Mouse (Mus musculus): ENCODE measurements around the gene Myo1e. TPM values are rescaled to one million over a fixed set of nuclear protein-coding genes. Genes with fewer than 3 reads are reported as not detected.

Myo1e gene
- polyA plus RNA-seq, 1 experiment from 2014 or later: 5.3 TPM

DNA sequence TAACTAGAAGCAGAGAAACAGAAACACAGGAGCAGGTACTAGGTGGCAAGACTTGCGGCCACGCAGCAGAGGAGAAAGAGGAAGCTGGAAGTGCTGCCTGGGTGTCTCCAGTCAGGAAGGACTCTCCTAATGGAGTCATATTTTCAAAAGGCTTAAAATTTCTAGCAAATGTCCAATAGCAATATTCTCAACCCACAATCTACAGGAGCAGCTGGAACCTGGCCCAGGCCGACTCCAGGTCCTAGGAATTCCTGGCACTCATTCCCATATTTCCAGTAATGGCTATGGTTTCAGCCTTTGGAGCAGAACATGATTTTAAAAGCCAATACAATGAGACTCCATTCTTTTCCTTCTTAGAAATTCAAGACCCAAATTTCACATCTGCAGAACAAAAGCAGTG is 182.4 kb downstream of the Myo1e start:
- Histone ChIP-seq H3K4me1 (peaks cover 5% of the 10 kb centered on the region; the same call in 1 of the 2 replicates), H3K9me3 (no peaks in the 10 kb centered on the region), H3K36me3 (replicated peaks) (no peaks in the 10 kb centered on the region), H3K4me2 (no peak overlapping the region), H3K4me3 (no peak overlapping the region), H3K27me3 (replicated peaks) (no peaks in the 10 kb centered on the region), H3K9ac (no peak overlapping the region), H3K27ac (no peak overlapping the region)
- ATAC-seq (replicated peaks): no peak
- 91% methylated on average over 3 of the region's 3 CpGs for WGBS

DNA sequence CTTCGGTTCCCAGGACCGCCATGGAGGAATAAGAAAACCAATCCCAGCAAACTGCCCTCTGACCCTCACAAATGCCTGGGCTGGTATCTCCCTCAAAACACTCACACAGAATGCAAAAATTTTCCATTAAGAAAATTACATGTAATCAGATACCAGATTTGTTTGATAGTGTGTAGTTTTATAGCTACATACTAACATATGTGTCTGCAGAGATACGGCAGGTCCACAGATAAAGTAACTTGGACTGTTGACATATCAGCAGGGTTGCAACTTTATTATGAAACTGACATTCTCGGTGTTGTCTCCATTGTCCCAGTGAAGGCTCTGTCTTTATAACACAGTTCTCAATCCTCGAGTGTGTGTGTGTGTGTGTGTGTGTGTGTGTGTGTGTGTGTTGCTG is 183.9 kb downstream of the Myo1e start:
- no peaks in the 10 kb centered on the region for H3K27me3 ChIP-seq (replicated peaks)
- H3K27ac ChIP-seq: no peak overlapping the region
- no peak overlapping the region for H3K4me2 ChIP-seq
- peaks cover 5% of the 10 kb centered on the region; the same call in 1 of the 2 replicates for H3K4me1 ChIP-seq
- no peaks in the 10 kb centered on the region for H3K36me3 ChIP-seq (replicated peaks)
- no peak overlapping the region for H3K9ac ChIP-seq
- no peak for ATAC-seq (replicated peaks)
- H3K4me3 ChIP-seq: no peak overlapping the region
- H3K9me3 ChIP-seq: no peaks in the 10 kb centered on the region
- WGBS: 91% methylated on average over 5 of the region's 5 CpGs

GRCm38 (mm10) chr9:70391660-70392562 is 184.8 kb downstream of the Myo1e start:
- no peak for ATAC-seq (replicated peaks)
- Histone ChIP-seq H3K4me2 (no peak overlapping the region), H3K27me3 (replicated peaks) (no peaks in the 10 kb centered on the region), H3K9me3 (no peaks in the 10 kb centered on the region), H3K4me1 (peaks cover 5% of the 10 kb centered on the region; the same call in 1 of the 2 replicates), H3K27ac (no peak overlapping the region), H3K9ac (no peak overlapping the region), H3K4me3 (no peak overlapping the region), H3K36me3 (replicated peaks) (no peaks in the 10 kb centered on the region)
- 77% methylated on average over 12 of the region's 12 CpGs for WGBS

- Histone ChIP-seq H3K36me3 (replicated peaks) (no peaks in the 10 kb centered on the region), H3K9ac (no peak overlapping the region), H3K4me1 (peaks cover 5% of the 10 kb centered on the region; the same call in 1 of the 2 replicates), H3K27me3 (replicated peaks) (no peaks in the 10 kb centered on the region), H3K4me3 (no peak overlapping the region), H3K4me2 (no peak overlapping the region), H3K9me3 (no peaks in the 10 kb centered on the region), H3K27ac (no peak overlapping the region)
- WGBS: 29% methylated on average over 6 of the region's 6 CpGs
- peak; percentile 65 for ATAC-seq (replicated peaks)
Observed at GRCm38 (mm10) chr9:70392563-70392907, 185.4 kb downstream of the Myo1e start.

DNA sequence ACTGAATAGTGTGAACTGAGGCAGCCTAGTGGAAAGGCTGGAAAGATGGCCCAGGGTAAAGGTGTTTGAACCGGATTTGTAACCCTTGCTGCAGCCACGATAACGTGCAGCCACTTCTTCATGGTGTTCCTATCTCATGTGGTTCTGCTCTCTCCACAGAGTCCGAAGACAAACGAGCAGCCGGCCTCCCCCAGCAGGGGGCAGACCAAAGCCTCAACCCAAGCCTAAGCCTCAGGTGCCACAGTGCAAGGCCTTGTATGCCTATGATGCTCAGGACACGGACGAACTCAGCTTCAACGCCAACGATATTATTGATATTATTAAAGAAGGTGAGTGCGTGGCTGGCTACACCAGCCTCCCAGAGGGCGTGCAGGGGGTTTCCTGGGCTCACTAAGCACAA is 188.5 kb downstream of the Myo1e start:
- Histone ChIP-seq H3K36me3 (replicated peaks) (no peaks in the 10 kb centered on the region), H3K4me2 (no peak overlapping the region), H3K27ac (no peak overlapping the region), H3K4me1 (peaks cover 5% of the 10 kb centered on the region; the same call in 1 of the 2 replicates), H3K9ac (no peak overlapping the region), H3K4me3 (no peak overlapping the region), H3K9me3 (no peaks in the 10 kb centered on the region), H3K27me3 (replicated peaks) (no peaks in the 10 kb centered on the region)
- 84% methylated on average over 12 of the region's 12 CpGs for WGBS
- no peak for ATAC-seq (replicated peaks)

GRCm38 (mm10) chr9:70396083-70396482 is 188.9 kb downstream of the Myo1e start:
- Histone ChIP-seq H3K36me3 (replicated peaks) (no peaks in the 10 kb centered on the region), H3K4me2 (no peak overlapping the region), H3K9ac (no peak overlapping the region), H3K4me3 (no peak overlapping the region), H3K4me1 (peaks cover 5% of the 10 kb centered on the region; the same call in 1 of the 2 replicates), H3K27me3 (replicated peaks) (no peaks in the 10 kb centered on the region), H3K9me3 (no peaks in the 10 kb centered on the region), H3K27ac (no peak overlapping the region)
- 90% methylated on average over 2 of the region's 2 CpGs for WGBS
- no peak for ATAC-seq (replicated peaks)

GRCm38 (mm10) chr9:70401937-70402539 is 194.9 kb downstream of the Myo1e start:
- H3K4me2 ChIP-seq: no peak overlapping the region
- WGBS: 80% methylated on average over 8 of the region's 8 CpGs
- no peaks in the 10 kb centered on the region for H3K9me3 ChIP-seq
- H3K27ac ChIP-seq: no peak overlapping the region
- no peaks in the 10 kb centered on the region for H3K36me3 ChIP-seq (replicated peaks)
- H3K9ac ChIP-seq: no peak overlapping the region
- H3K4me1 ChIP-seq: no peaks in the 10 kb centered on the region
- no peaks in the 10 kb centered on the region for H3K27me3 ChIP-seq (replicated peaks)
- ATAC-seq (replicated peaks): no peak
- no peak overlapping the region for H3K4me3 ChIP-seq

GRCm38 (mm10) chr9:70406596-70406995 is 199.4 kb downstream of the Myo1e start:
- no peaks in the 10 kb centered on the region for H3K9me3 ChIP-seq
- 89% methylated on average over 3 of the region's 3 CpGs for WGBS
- peaks cover 5% of the 10 kb centered on the region; the same call in 1 of the 2 replicates for H3K36me3 ChIP-seq (replicated peaks)
- H3K4me3 ChIP-seq: no peak overlapping the region
- H3K27ac ChIP-seq: no peak overlapping the region
- H3K9ac ChIP-seq: no peak overlapping the region
- no peaks in the 10 kb centered on the region for H3K27me3 ChIP-seq (replicated peaks)
- no peak overlapping the region for H3K4me2 ChIP-seq
- H3K4me1 ChIP-seq: no peaks in the 10 kb centered on the region
- no peak for ATAC-seq (replicated peaks)

- H3K4me1 ChIP-seq: no peaks in the 10 kb centered on the region
- no peak overlapping the region for H3K4me2 ChIP-seq
- no peak overlapping the region for H3K4me3 ChIP-seq
- no peak overlapping the region for H3K9ac ChIP-seq
- ATAC-seq (replicated peaks): no peak
- no peak overlapping the region for H3K27ac ChIP-seq
- H3K9me3 ChIP-seq: no peaks in the 10 kb centered on the region
- peaks cover 5% of the 10 kb centered on the region; the same call in 1 of the 2 replicates for H3K36me3 ChIP-seq (replicated peaks)
- WGBS: 92% methylated on average over 3 of the region's 3 CpGs
- no peaks in the 10 kb centered on the region for H3K27me3 ChIP-seq (replicated peaks)
Observed at GRCm38 (mm10) chr9:70408791-70409190, 201.6 kb downstream of the Myo1e start.

DNA sequence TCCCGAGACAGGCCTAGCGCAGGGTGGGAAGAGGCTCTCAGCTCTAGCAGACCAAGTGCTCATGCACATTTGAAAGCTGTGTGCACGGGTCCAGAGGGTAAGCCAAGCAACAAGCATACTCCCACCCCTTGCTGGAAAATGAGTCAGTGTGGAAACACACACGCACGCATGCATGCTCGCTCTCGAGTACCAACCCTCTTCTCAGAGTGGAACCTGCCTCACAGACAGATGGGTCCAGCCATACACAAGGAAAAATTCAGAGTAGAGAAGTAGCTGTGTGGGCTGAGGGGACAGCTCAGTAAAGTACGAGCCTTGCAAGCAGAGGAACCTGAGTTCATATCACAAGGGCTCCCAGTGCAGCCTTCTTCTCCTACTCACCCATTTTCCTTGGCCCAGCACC is 202.6 kb downstream of the Myo1e start:
- no peaks in the 10 kb centered on the region for H3K9me3 ChIP-seq

GRCm38 (mm10) chr9:70410668-70411067 is 203.5 kb downstream of the Myo1e start:
- H3K4me2 ChIP-seq: no peak overlapping the region
- H3K27ac ChIP-seq: no peak overlapping the region
- ATAC-seq (replicated peaks): no peak
- H3K4me3 ChIP-seq: no peak overlapping the region
- H3K36me3 ChIP-seq (replicated peaks): peaks cover 5% of the 10 kb centered on the region; the same call in 1 of the 2 replicates
- H3K27me3 ChIP-seq (replicated peaks): no peaks in the 10 kb centered on the region
- no peak overlapping the region for H3K9ac ChIP-seq
- no peaks in the 10 kb centered on the region for H3K4me1 ChIP-seq
- H3K9me3 ChIP-seq: no peaks in the 10 kb centered on the region
- WGBS: 91% methylated on average over 11 of the region's 11 CpGs

More for the DNA sequence above, 202.6 kb downstream of the Myo1e start:
- no peak for ATAC-seq (replicated peaks)
- no peak overlapping the region for H3K9ac ChIP-seq
- no peak overlapping the region for H3K4me2 ChIP-seq
- H3K27me3 ChIP-seq (replicated peaks): no peaks in the 10 kb centered on the region
- H3K4me1 ChIP-seq: no peaks in the 10 kb centered on the region
- no peak overlapping the region for H3K27ac ChIP-seq
- H3K4me3 ChIP-seq: no peak overlapping the region
- H3K36me3 ChIP-seq (replicated peaks): peaks cover 5% of the 10 kb centered on the region; the same call in 1 of the 2 replicates
- 92% methylated on average over 8 of the region's 8 CpGs for WGBS

- Histone ChIP-seq H3K4me3 (no peak overlapping the region), H3K27ac (no peak overlapping the region), H3K36me3 (replicated peaks) (peaks cover 5% of the 10 kb centered on the region; the same call in 1 of the 2 replicates), H3K9ac (no peak overlapping the region), H3K4me1 (no peaks in the 10 kb centered on the region), H3K4me2 (no peak overlapping the region), H3K27me3 (replicated peaks) (no peaks in the 10 kb centered on the region), H3K9me3 (no peaks in the 10 kb centered on the region)
- 96% methylated on average over 7 of the region's 7 CpGs for WGBS
- no peak for ATAC-seq (replicated peaks)
Observed at GRCm38 (mm10) chr9:70413038-70413437, 205.9 kb downstream of the Myo1e start.

Measured in midbrain, embryonic 15.5 days (tissue).